Mouse (Mus musculus): Measurements from ENCODE around the gene Usp16.
"Not testable (repeated sequence)": the region's sequence is repeated elsewhere in the genome, so short reads cannot be mapped to it uniquely, and the experiment has no call there.

Usp16 gene

GRCm38 (mm10) chr16:87486739-87487138, 32.2 kb downstream of the Usp16 start:
- DNase-seq (ENCODE audit: low read depth, low spot score) = no peak

GRCm38 (mm10) chr16:87488605-87489004, 34.1 kb downstream of the Usp16 start:
- no peak for DNase-seq (ENCODE audit: low read depth, low spot score)

GRCm38 (mm10) chr16:87492191-87492792, 37.8 kb downstream of the Usp16 start:
- DNase-seq (ENCODE audit: low read depth, low spot score) = not testable (repeated sequence)

- DNase-seq (ENCODE audit: low read depth, low spot score) = no peak
These were observed 40.6 kb downstream of the Usp16 start for GRCm38 (mm10) chr16:87494955-87495655.

GRCm38 (mm10) chr16:87495716-87496447, 41.4 kb downstream of the Usp16 start, which contains the start of gene Cct8:
Gene Cct8, minus strand, starts transcription at chr16:87495873.
- peak; percentile 98 for DNase-seq (ENCODE audit: low read depth, low spot score)

GRCm38 (mm10) chr16:87496728-87497127, 42.2 kb downstream of the Usp16 start:
- no peak for DNase-seq (ENCODE audit: low read depth, low spot score)

- DNase-seq (ENCODE audit: low read depth, low spot score) = no peak
These were observed 42.7 kb downstream of the Usp16 start for GRCm38 (mm10) chr16:87497171-87497570.

- no peak for DNase-seq (ENCODE audit: low read depth, low spot score)
These were observed 45.1 kb downstream of the Usp16 start for GRCm38 (mm10) chr16:87499556-87499955.

GRCm38 (mm10) chr16:87501304-87502078, 47.0 kb downstream of the Usp16 start:
- DNase-seq (ENCODE audit: low read depth, low spot score) = no peak

GRCm38 (mm10) chr16:87511706-87512105, 57.2 kb downstream of the Usp16 start:
- DNase-seq (ENCODE audit: low read depth, low spot score) = no peak

GRCm38 (mm10) chr16:87512331-87512730, 57.8 kb downstream of the Usp16 start:
- DNase-seq (ENCODE audit: low read depth, low spot score) = peak; percentile 53

- DNase-seq (ENCODE audit: low read depth, low spot score) = no peak
These were observed 69.7 kb downstream of the Usp16 start for GRCm38 (mm10) chr16:87524228-87524627.

- no peak for DNase-seq (ENCODE audit: low read depth, low spot score)
These were observed 73.2 kb downstream of the Usp16 start for GRCm38 (mm10) chr16:87527553-87528249.

GRCm38 (mm10) chr16:87528755-87529154, 74.3 kb downstream of the Usp16 start:
- DNase-seq (ENCODE audit: low read depth, low spot score) = no peak

All from skeletal muscle tissue, adult 2 months (tissue).